Mouse (Mus musculus) spleen, adult 2 months (tissue): ENCODE measurements around the gene Zfp692. TPM values are rescaled to one million over a fixed set of nuclear protein-coding genes. Genes with fewer than 3 reads are reported as not detected.
"Not testable (repeated sequence)": the region's sequence is repeated elsewhere in the genome, so short reads cannot be mapped to it uniquely, and the experiment has no call there.

Source experiments
- DNase-seq, 2 experiments: peaks; one replicate each; pipeline versions ENCODE4 v3.0.0 to v3.0.0-alpha.2; 2012 to 2021; ENCODE audit warnings: low spot score in 2 of 2, low read depth in 1 of 2
- H3K27ac ChIP-seq: fragments of 200-500 bp; 2 replicates; pipeline ENCODE4 v1.5.1; 2012; ENCODE audit warnings: low read length, inconsistent platforms; ENCODE audit not compliant: insufficient read depth
- H3K27me3 ChIP-seq: fragments of 200-500 bp; 2 replicates; pipeline ENCODE4 v1.6.1; 2012; ENCODE audit warnings: mild to moderate bottlenecking, moderate library complexity, low read length, inconsistent platforms; ENCODE audit not compliant: control insufficient read depth, insufficient read depth
- H3K36me3 ChIP-seq: fragments of 200-500 bp; 2 replicates; pipeline ENCODE4 v1.6.1; 2012; ENCODE audit warnings: mild to moderate bottlenecking, low read length, inconsistent platforms; ENCODE audit not compliant: control insufficient read depth, insufficient read depth
- H3K4me1 ChIP-seq: fragments of 200-500 bp; 2 replicates; pipeline ENCODE4 v1.6.1; 2011; ENCODE audit warnings: inconsistent platforms; ENCODE audit not compliant: control insufficient read depth, insufficient read depth, insufficient read length
- H3K4me3 ChIP-seq: fragments of 200-500 bp; 2 replicates; pipeline ENCODE4 v1.5.1; 2011; ENCODE audit warnings: mild to moderate bottlenecking, inconsistent platforms; ENCODE audit not compliant: insufficient read depth, insufficient read length; ENCODE audit errors: extremely low read depth
- CTCF ChIP-seq: fragments of 200-500 bp; IDR thresholded peaks from 2 replicates; pipeline ENCODE4 v1.5.1; 2011; ENCODE audit warnings: mild to moderate bottlenecking, inconsistent platforms; ENCODE audit not compliant: insufficient read depth, insufficient read length, insufficient replicate concordance; ENCODE audit errors: extremely low read depth
- POLR2A ChIP-seq: fragments of 200-500 bp; IDR thresholded peaks from 2 replicates; pipeline ENCODE4 v1.6.1; 2011; ENCODE audit warnings: low read depth, low read length, inconsistent platforms
- WGBS: fragments of 180-500 bp; shearing (Covaris S2); methylation state at CpG from one replicate; pipeline ENCODE4 v1.1.7; 2018; 5-methylcytosine and 5-hydroxymethylcytosine counted together
- polyA plus RNA-seq: library from polyadenylated mRNA; depleted of rRNA; stranded (reverse); fragments of >200 nt; gene quantifications from 2 replicates; pipeline ENCODE4 v1.2.3, GENCODE M21; 2012; rRNA removed

Zfp692 gene
- polyA plus RNA-seq, 1 experiment = 17.6 TPM

GRCm38 (mm10) chr11:58353709-58354108 is 46.8 kb downstream of the Zfp692 start:
- Histone ChIP-seq H3K4me1 (no peaks in the 10 kb centered on the region), H3K36me3 (no peaks in the 10 kb centered on the region), H3K4me3 (no peak overlapping the region), H3K27ac (no peak overlapping the region), H3K27me3 (no peaks in the 10 kb centered on the region)
- DNase-seq = no peak
- 72% methylated on average over 3 of the region's 3 CpGs for WGBS
- TF ChIP-seq CTCF (no peak), POLR2A (no peak)

DNA sequence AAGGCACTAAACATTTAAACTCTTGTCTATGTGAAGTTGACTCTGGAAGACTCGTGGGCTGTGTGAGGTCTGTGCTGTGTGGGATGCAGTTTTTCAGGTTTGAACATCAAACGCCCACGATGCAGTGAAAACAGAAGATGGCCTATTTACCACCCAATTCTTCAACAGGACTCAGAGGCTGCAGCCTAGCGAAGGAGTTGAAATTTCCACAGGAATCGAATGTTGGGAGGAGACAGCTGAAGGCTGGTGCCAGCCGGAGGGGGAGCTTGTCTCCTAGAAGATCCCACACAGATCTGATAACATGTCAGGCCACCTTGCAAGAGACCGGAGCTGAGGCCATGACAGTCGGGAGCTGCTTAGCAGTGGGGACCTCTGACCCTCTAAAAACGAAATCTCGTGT is 47.6 kb downstream of the Zfp692 start:
- H3K27ac ChIP-seq = no peak overlapping the region
- no peaks in the 10 kb centered on the region for H3K4me1 ChIP-seq
- DNase-seq = no peak
- H3K36me3 ChIP-seq = no peaks in the 10 kb centered on the region
- H3K27me3 ChIP-seq = no peaks in the 10 kb centered on the region
- WGBS = 75% methylated on average over 10 of the region's 10 CpGs
- H3K4me3 ChIP-seq = no peak overlapping the region
- TF ChIP-seq POLR2A (no peak), CTCF (no peak)

DNA sequence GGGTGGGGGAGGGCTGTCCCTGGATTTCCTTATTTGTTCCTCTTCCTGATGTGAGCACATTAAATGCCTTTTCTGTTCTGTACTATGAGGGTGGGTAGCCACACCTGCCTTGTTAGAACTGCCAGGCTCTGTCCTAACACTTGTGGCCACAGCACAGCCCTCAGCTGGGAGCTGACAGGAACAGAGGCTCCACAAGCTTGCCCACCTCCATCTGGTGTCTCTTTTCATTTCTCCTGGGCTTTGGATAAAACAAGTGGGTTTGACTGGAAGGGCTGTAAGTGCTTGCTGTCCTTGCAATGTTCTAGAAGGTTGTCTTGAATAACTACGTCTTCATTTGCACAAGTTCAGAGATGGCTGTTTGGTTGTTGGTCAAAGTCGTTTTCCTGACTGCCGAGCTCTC is 48.1 kb downstream of the Zfp692 start:
- H3K27ac ChIP-seq = no peak overlapping the region

DNA sequence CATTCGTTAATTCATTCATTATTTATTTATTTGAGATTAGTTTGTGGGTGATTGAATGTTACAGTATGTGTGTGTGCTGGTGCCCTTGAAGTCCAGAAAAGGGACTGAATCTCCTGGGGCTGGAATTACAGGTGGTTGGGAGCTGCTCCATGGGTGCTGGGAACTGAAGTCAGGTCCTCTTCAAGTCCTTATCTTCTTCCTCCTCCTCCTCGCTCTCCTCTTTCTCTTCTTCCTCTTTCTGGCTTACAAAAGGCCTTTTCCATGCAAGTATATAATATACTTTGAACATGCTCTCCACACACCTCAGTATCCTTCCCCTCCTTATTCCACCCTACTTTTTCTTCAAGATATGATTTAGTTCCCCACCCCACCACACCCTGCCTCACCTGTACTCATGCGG is 50.2 kb downstream of the Zfp692 start:
- no peak for DNase-seq
- Histone ChIP-seq H3K36me3 (no peaks in the 10 kb centered on the region), H3K4me3 (no peak overlapping the region), H3K27ac (no peak overlapping the region), H3K4me1 (no peaks in the 10 kb centered on the region), H3K27me3 (no peaks in the 10 kb centered on the region)
- TF ChIP-seq CTCF (no peak), POLR2A (no peak)
- WGBS = 83% methylated on average over 3 of the region's 3 CpGs

More for the DNA sequence above, 48.1 kb downstream of the Zfp692 start:
- no peaks in the 10 kb centered on the region for H3K36me3 ChIP-seq
- DNase-seq = no peak
- no peak overlapping the region for H3K4me3 ChIP-seq
- no peaks in the 10 kb centered on the region for H3K27me3 ChIP-seq
- 87% methylated on average over 3 of the region's 3 CpGs for WGBS
- H3K4me1 ChIP-seq = no peaks in the 10 kb centered on the region
- TF ChIP-seq POLR2A (no peak), CTCF (no peak)

DNA sequence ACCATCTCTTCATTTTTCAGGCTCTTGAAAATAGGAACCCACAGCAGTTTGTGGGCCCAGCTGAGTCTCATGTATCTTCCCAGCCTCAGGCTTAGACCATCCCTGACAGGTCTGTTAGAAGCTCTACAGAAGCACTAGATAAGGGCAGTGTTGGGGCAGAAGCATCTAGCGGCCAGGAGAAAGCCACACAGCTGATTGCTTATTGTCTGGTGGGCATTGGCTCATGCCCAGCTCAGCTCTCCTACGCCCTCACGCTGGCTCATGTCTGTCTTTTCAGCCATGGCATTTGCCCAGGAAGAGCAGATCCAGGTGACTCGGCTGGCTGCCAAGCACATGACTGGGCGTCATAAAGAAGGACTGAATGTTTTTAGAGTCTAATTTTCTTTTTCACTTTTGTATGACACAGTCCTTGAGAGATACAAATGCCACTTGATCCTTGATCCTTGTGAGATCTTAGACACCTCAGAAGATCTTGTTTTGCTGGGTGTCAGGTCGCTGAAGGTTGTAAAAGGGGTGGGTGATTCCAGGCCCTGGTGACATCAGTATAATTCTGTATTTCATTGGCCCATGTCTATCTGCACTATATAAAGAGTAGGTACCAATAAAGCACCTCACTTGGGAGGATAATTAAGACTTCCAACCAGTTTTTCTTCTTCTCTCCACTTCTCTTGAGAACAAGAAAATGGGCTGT is 51.1 kb downstream of the Zfp692 start:
- TF ChIP-seq CTCF (no peak), POLR2A (no peak)
- no peak for DNase-seq
- no peaks in the 10 kb centered on the region for H3K27me3 ChIP-seq
- H3K36me3 ChIP-seq = no peaks in the 10 kb centered on the region
- H3K27ac ChIP-seq = no peak overlapping the region
- H3K4me1 ChIP-seq = no peaks in the 10 kb centered on the region
- WGBS = 66% methylated on average over 6 of the region's 6 CpGs
- H3K4me3 ChIP-seq = no peak overlapping the region

DNA sequence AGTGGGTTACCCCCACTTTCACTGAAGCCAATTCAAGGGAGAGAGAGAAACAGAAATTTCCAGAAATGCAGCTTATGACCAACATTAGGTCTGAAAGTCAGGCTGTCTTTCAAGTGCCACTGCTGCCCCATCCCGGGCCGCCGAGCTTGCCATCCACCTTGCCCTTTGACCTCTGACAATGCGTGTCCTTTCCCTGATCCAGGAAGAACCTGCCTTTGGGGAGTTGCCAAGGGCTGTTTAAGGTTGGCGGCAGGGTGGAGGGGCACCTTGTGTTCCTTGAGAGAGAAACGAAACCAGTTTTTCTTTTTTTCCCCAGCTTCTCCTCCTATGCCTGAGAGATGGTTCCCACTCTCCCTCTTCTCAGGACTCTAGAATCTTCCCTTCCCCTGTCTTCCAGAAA is 55.7 kb downstream of the Zfp692 start:
- not testable (repeated sequence) for H3K27me3 ChIP-seq, H3K4me1 ChIP-seq, H3K27ac ChIP-seq, H3K4me3 ChIP-seq, DNase-seq, H3K36me3 ChIP-seq
- WGBS = no CpG with 5 or more reads among the region's 6 CpGs

Other genes with a start within 250 kb of the Zfp692 start
- gene Gm12248, start 213.9 kb upstream of the Zfp692 start, polyA plus RNA-seq = 0.18 and 0.42 TPM in 2 replicates
- gene Cnot8, start 202.9 kb upstream of the Zfp692 start, polyA plus RNA-seq = 38.6 and 41.1 TPM in 2 replicates
- 6.1 and 6.9 TPM in 2 replicates for gene Gemin5, start 138.5 kb upstream of the Zfp692 start, polyA plus RNA-seq
- gene Mrpl22, start 135.4 kb upstream of the Zfp692 start, polyA plus RNA-seq = 15.5 and 15.9 TPM in 2 replicates
- gene Igtp, start 107.5 kb upstream of the Zfp692 start, polyA plus RNA-seq = 25.4 and 27.3 TPM in 2 replicates
- 18.3 and 21.1 TPM in 2 replicates for gene Irgm2, start 107.5 kb upstream of the Zfp692 start, polyA plus RNA-seq
- gene 4930438A08Rik, start 32.3 kb upstream of the Zfp692 start, polyA plus RNA-seq = 0.53 and 0.63 TPM in 2 replicates
- 17.5 and 23.3 TPM in 2 replicates for gene Zfp672, start 23.3 kb downstream of the Zfp692 start, polyA plus RNA-seq
- 16.0 and 16.3 TPM in 2 replicates for gene Sh3bp5l, start 23.7 kb downstream of the Zfp692 start, polyA plus RNA-seq
- 0.35 and 0.41 TPM in 2 replicates for gene Lypd8, start 72.0 kb downstream of the Zfp692 start, polyA plus RNA-seq
- 0.08 TPM in 1 of 2 replicates, not detected in the other for gene 1810065E05Rik, start 114.0 kb downstream of the Zfp692 start, polyA plus RNA-seq
- 0.08 and 0.11 TPM in 2 replicates for gene Gm12253, start 125.5 kb downstream of the Zfp692 start, polyA plus RNA-seq
- not detected in 2 replicates for gene Lypd9, start 145.9 kb downstream of the Zfp692 start, polyA plus RNA-seq
- not detected in 2 replicates for gene Olfr30, start 155.2 kb downstream of the Zfp692 start, polyA plus RNA-seq
- gene Olfr332, start 185.5 kb downstream of the Zfp692 start, polyA plus RNA-seq = not detected in 2 replicates
- not detected in 2 replicates for gene Olfr331, start 195.5 kb downstream of the Zfp692 start, polyA plus RNA-seq
- gene Olfr330, start 227.8 kb downstream of the Zfp692 start, polyA plus RNA-seq = not detected in 2 replicates
- gene Olfr329-ps, start 239.4 kb downstream of the Zfp692 start, polyA plus RNA-seq = 0.12 TPM in 1 of 2 replicates, not detected in the other
- gene Olfr328, start 248.6 kb downstream of the Zfp692 start, polyA plus RNA-seq = 0.08 TPM in 1 of 2 replicates, not detected in the other